Mouse (Mus musculus): ENCODE measurements around the gene Mrpl45. TPM values are rescaled to one million over a fixed set of nuclear protein-coding genes. Genes with fewer than 3 reads are reported as not detected.
A peak's percentile ranks its signal among the peaks of the same experiment; 100 is the strongest.

Gene Mrpl45
- polyA plus RNA-seq, 1 experiment from 2014 or later = 65.4 TPM

- H3K27me3 ChIP-seq (replicated peaks; ENCODE audit: control insufficient read depth, insufficient read depth, low read length) = no peaks in the 10 kb centered on the region
- no peaks in the 10 kb centered on the region for H3K9me3 ChIP-seq (ENCODE audit: control insufficient read depth, low read length)
- ATAC-seq = no peak
- no peaks in the 10 kb centered on the region for H3K36me3 ChIP-seq (ENCODE audit: control insufficient read depth, insufficient read depth, low read length)
- H3K9ac ChIP-seq (ENCODE audit: low read depth, low read length) = no peak overlapping the region
- 54% methylated on average over 12 of the region's 12 CpGs for WGBS
- H3K4me2 ChIP-seq (ENCODE audit: low read depth, low read length) = no peak overlapping the region
- no peak overlapping the region for H3K4me3 ChIP-seq (ENCODE audit: low read length)
- no peak overlapping the region for H3K27ac ChIP-seq (ENCODE audit: low read length)
- H3K4me1 ChIP-seq (ENCODE audit: control insufficient read depth, insufficient read depth, low read length) = no peaks in the 10 kb centered on the region
Observed at GRCm38 (mm10) chr11:97289276-97290230, 26.0 kb upstream of the Mrpl45 start.

- no peak for ATAC-seq
- no peak overlapping the region for H3K4me3 ChIP-seq (ENCODE audit: low read length)
- H3K27ac ChIP-seq (ENCODE audit: low read length) = no peak overlapping the region
- 91% methylated on average over 1 of the region's 1 CpGs for WGBS
- H3K27me3 ChIP-seq (replicated peaks; ENCODE audit: control insufficient read depth, insufficient read depth, low read length) = no peaks in the 10 kb centered on the region
- H3K36me3 ChIP-seq (ENCODE audit: control insufficient read depth, insufficient read depth, low read length) = no peaks in the 10 kb centered on the region
- no peaks in the 10 kb centered on the region for H3K9me3 ChIP-seq (ENCODE audit: control insufficient read depth, low read length)
- no peaks in the 10 kb centered on the region for H3K4me1 ChIP-seq (ENCODE audit: control insufficient read depth, insufficient read depth, low read length)
- H3K4me2 ChIP-seq (ENCODE audit: low read depth, low read length) = no peak overlapping the region
- H3K9ac ChIP-seq (ENCODE audit: low read depth, low read length) = no peak overlapping the region
Observed at GRCm38 (mm10) chr11:97292731-97293130, 22.8 kb upstream of the Mrpl45 start.

- no peak for ATAC-seq
- H3K9me3 ChIP-seq (ENCODE audit: control insufficient read depth, low read length) = no peaks in the 10 kb centered on the region
- 91% methylated on average over 3 of the region's 4 CpGs for WGBS
- H3K4me1 ChIP-seq (ENCODE audit: control insufficient read depth, insufficient read depth, low read length) = no peaks in the 10 kb centered on the region
- H3K27ac ChIP-seq (ENCODE audit: low read length) = no peak overlapping the region
- H3K4me2 ChIP-seq (ENCODE audit: low read depth, low read length) = no peak overlapping the region
- no peak overlapping the region for H3K9ac ChIP-seq (ENCODE audit: low read depth, low read length)
- H3K27me3 ChIP-seq (replicated peaks; ENCODE audit: control insufficient read depth, insufficient read depth, low read length) = no peaks in the 10 kb centered on the region
- no peak overlapping the region for H3K4me3 ChIP-seq (ENCODE audit: low read length)
- H3K36me3 ChIP-seq (ENCODE audit: control insufficient read depth, insufficient read depth, low read length) = no peaks in the 10 kb centered on the region
Observed at GRCm38 (mm10) chr11:97296542-97296941, 19.0 kb upstream of the Mrpl45 start.

- no peak for ATAC-seq
- Histone ChIP-seq H3K27me3 (replicated peaks; ENCODE audit: control insufficient read depth, insufficient read depth, low read length) (no peaks in the 10 kb centered on the region), H3K27ac (ENCODE audit: low read length) (no peak overlapping the region), H3K9ac (ENCODE audit: low read depth, low read length) (no peak overlapping the region), H3K36me3 (ENCODE audit: control insufficient read depth, insufficient read depth, low read length) (no peaks in the 10 kb centered on the region), H3K4me3 (ENCODE audit: low read length) (no peak overlapping the region), H3K4me1 (ENCODE audit: control insufficient read depth, insufficient read depth, low read length) (peaks cover 10% of the 10 kb centered on the region; the same call in 1 of the 2 replicates), H3K9me3 (ENCODE audit: control insufficient read depth, low read length) (no peaks in the 10 kb centered on the region), H3K4me2 (ENCODE audit: low read depth, low read length) (no peak overlapping the region)
- WGBS = 90% methylated on average over 2 of the region's 2 CpGs
Observed at GRCm38 (mm10) chr11:97299939-97300338, 15.6 kb upstream of the Mrpl45 start.

GRCm38 (mm10) chr11:97301406-97301805, 14.1 kb upstream of the Mrpl45 start:
- Histone ChIP-seq H3K9ac (ENCODE audit: low read depth, low read length) (no peak overlapping the region), H3K4me1 (ENCODE audit: control insufficient read depth, insufficient read depth, low read length) (peaks cover 10% of the 10 kb centered on the region; the same call in 1 of the 2 replicates), H3K36me3 (ENCODE audit: control insufficient read depth, insufficient read depth, low read length) (no peaks in the 10 kb centered on the region), H3K9me3 (ENCODE audit: control insufficient read depth, low read length) (no peaks in the 10 kb centered on the region), H3K4me2 (ENCODE audit: low read depth, low read length) (no peak overlapping the region), H3K27me3 (replicated peaks; ENCODE audit: control insufficient read depth, insufficient read depth, low read length) (no peaks in the 10 kb centered on the region), H3K27ac (ENCODE audit: low read length) (no peak overlapping the region), H3K4me3 (ENCODE audit: low read length) (no peak overlapping the region)
- 78% methylated on average over 16 of the region's 16 CpGs for WGBS
- ATAC-seq = no peak

GRCm38 (mm10) chr11:97302231-97302781, 13.2 kb upstream of the Mrpl45 start:
- no peak overlapping the region for H3K9ac ChIP-seq (ENCODE audit: low read depth, low read length)
- H3K4me2 ChIP-seq (ENCODE audit: low read depth, low read length) = peak overlapping the region; percentile 17; the same call in 1 of the 2 replicates
- no peaks in the 10 kb centered on the region for H3K9me3 ChIP-seq (ENCODE audit: control insufficient read depth, low read length)
- H3K36me3 ChIP-seq (ENCODE audit: control insufficient read depth, insufficient read depth, low read length) = no peaks in the 10 kb centered on the region
- H3K27me3 ChIP-seq (replicated peaks; ENCODE audit: control insufficient read depth, insufficient read depth, low read length) = no peaks in the 10 kb centered on the region
- H3K4me1 ChIP-seq (ENCODE audit: control insufficient read depth, insufficient read depth, low read length) = peaks cover 10% of the 10 kb centered on the region; the same call in 1 of the 2 replicates
- no peak overlapping the region for H3K4me3 ChIP-seq (ENCODE audit: low read length)
- H3K27ac ChIP-seq (ENCODE audit: low read length) = peak overlapping the region; percentile 78
- peak; percentile 88 for ATAC-seq
- 18% methylated on average over 7 of the region's 7 CpGs for WGBS

GRCm38 (mm10) chr11:97304631-97305030, 10.9 kb upstream of the Mrpl45 start:
- Histone ChIP-seq H3K36me3 (ENCODE audit: control insufficient read depth, insufficient read depth, low read length) (no peaks in the 10 kb centered on the region), H3K4me3 (ENCODE audit: low read length) (no peak overlapping the region), H3K9me3 (ENCODE audit: control insufficient read depth, low read length) (no peaks in the 10 kb centered on the region), H3K4me1 (ENCODE audit: control insufficient read depth, insufficient read depth, low read length) (peaks cover 15% of the 10 kb centered on the region), H3K27me3 (replicated peaks; ENCODE audit: control insufficient read depth, insufficient read depth, low read length) (no peaks in the 10 kb centered on the region), H3K27ac (ENCODE audit: low read length) (no peak overlapping the region), H3K4me2 (ENCODE audit: low read depth, low read length) (no peak overlapping the region), H3K9ac (ENCODE audit: low read depth, low read length) (no peak overlapping the region)
- ATAC-seq = 0 out of 2 replicates have a peak, but pooled peaks have one; percentile 12
- 40% methylated on average over 5 of the region's 5 CpGs for WGBS

GRCm38 (mm10) chr11:97307294-97308069, 8.0 kb upstream of the Mrpl45 start:
- no peak overlapping the region for H3K4me2 ChIP-seq (ENCODE audit: low read depth, low read length)
- H3K9ac ChIP-seq (ENCODE audit: low read depth, low read length) = no peak overlapping the region
- WGBS = 94% methylated on average over 11 of the region's 11 CpGs
- no peak for ATAC-seq
- no peak overlapping the region for H3K4me3 ChIP-seq (ENCODE audit: low read length)
- H3K9me3 ChIP-seq (ENCODE audit: control insufficient read depth, low read length) = no peaks in the 10 kb centered on the region
- peaks cover 20% of the 10 kb centered on the region for H3K4me1 ChIP-seq (ENCODE audit: control insufficient read depth, insufficient read depth, low read length)
- H3K27me3 ChIP-seq (replicated peaks; ENCODE audit: control insufficient read depth, insufficient read depth, low read length) = no peaks in the 10 kb centered on the region
- no peak overlapping the region for H3K27ac ChIP-seq (ENCODE audit: low read length)
- H3K36me3 ChIP-seq (ENCODE audit: control insufficient read depth, insufficient read depth, low read length) = no peaks in the 10 kb centered on the region
